Mouse (Mus musculus) CH12.LX (cell line): ENCODE results near the gene Cenph.

Source experiments
- CHD2 ChIP-seq: IDR thresholded peaks from 2 replicates; pipeline ENCODE4 v1.6.1; 2011; ENCODE audit warnings: low read length, improper control_type of control experiment
- CTCF ChIP-seq, 2 experiments: IDR thresholded peaks in 1 of 2; conservative IDR thresholded peaks in 1 of 2; 2 replicates each; pipeline ENCODE4 v1.5.1; 2011 to 2012; ENCODE audit warnings: low read depth in 2 of 2, low read length in 2 of 2, improper control_type of control experiment in 1 of 2, inconsistent platforms in 1 of 2, mild to moderate bottlenecking in 1 of 2, moderate library complexity in 1 of 2
- ETS1 ChIP-seq: conservative IDR thresholded peaks from 2 replicates; pipeline ENCODE4 v1.6.1; 2012; ENCODE audit warnings: low read depth, mild to moderate bottlenecking, inconsistent platforms, low read length, improper control_type of control experiment, moderate library complexity
- JUND ChIP-seq: conservative IDR thresholded peaks from 2 replicates; pipeline ENCODE4 v1.6.1; 2011; ENCODE audit warnings: low read depth, low read length, improper control_type of control experiment
- NELFE ChIP-seq: IDR thresholded peaks from 2 replicates; pipeline ENCODE4 v1.6.1; 2011; ENCODE audit warnings: low read depth, low read length, improper control_type of control experiment
- NRF1 ChIP-seq: IDR thresholded peaks from 2 replicates; pipeline ENCODE4 v1.6.1; 2014; ENCODE audit warnings: low read depth, mild to moderate bottlenecking, inconsistent platforms, low read length, improper control_type of control experiment, moderate library complexity
- POLR2A ChIP-seq: IDR thresholded peaks from 2 replicates; pipeline ENCODE4 v1.6.1; 2011; ENCODE audit warnings: low read depth, mild to moderate bottlenecking, improper control_type of control experiment, low read length
- SMC3 ChIP-seq: IDR thresholded peaks from 2 replicates; pipeline ENCODE4 v1.6.1; 2011; ENCODE audit warnings: low read depth, low read length, improper control_type of control experiment
- TCF12 ChIP-seq: IDR thresholded peaks from 2 replicates; pipeline ENCODE4 v1.6.1; 2014; ENCODE audit warnings: low read depth, mild to moderate bottlenecking, inconsistent platforms, low read length, improper control_type of control experiment

DNA sequence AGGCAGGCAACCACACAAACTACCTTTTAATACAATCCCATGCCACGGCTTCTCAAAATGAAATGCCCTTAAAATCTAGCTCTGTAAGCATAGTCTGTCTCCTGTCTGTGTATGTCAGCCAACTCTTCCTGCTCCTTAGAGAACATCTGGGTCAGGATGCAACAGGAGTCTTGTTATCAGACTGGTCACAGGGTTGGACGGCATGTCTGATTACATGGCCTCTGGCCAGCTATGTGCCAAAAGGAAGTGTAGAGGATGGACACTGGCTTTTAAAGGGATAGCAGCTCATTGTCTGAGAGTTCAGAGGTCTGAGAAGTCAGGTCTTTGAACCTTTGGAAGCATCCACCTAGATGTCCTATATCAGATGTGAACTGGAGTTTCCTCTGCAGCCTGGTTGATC, 20.4 kb downstream of the Cenph start:
- TF ChIP-seq ETS1 (no peak), POLR2A (no peak), CTCF (conservative IDR thresholded peaks at IDR 0.05 in 1 of 2, IDR thresholded peaks at IDR 0.05 in 1 of 2; ENCODE audit: low read depth in 2 of 2, low read length in 2 of 2) (no peak), CHD2 (no peak), NELFE (no peak), NRF1 (no peak), JUND (no peak), TCF12 (no peak), SMC3 (no peak)
